Mouse (Mus musculus) cortical plate, adult 2 months (tissue): ENCODE results near the gene Ywhab.

Source experiments
- CTCF ChIP-seq: fragments of 200-500 bp; IDR thresholded peaks from 2 replicates; pipeline ENCODE4 v1.5.1; 2011; ENCODE audit warnings: mild to moderate bottlenecking, control low read depth, low read length; ENCODE audit not compliant: insufficient read depth; ENCODE audit errors: extremely low read depth
- POLR2A ChIP-seq: fragments of 200-500 bp; IDR thresholded peaks from 2 replicates; pipeline ENCODE4 v1.6.1; 2011; ENCODE audit warnings: mild to moderate bottlenecking, low read length, control low read depth; ENCODE audit not compliant: insufficient read depth; ENCODE audit errors: extremely low read depth

DNA sequence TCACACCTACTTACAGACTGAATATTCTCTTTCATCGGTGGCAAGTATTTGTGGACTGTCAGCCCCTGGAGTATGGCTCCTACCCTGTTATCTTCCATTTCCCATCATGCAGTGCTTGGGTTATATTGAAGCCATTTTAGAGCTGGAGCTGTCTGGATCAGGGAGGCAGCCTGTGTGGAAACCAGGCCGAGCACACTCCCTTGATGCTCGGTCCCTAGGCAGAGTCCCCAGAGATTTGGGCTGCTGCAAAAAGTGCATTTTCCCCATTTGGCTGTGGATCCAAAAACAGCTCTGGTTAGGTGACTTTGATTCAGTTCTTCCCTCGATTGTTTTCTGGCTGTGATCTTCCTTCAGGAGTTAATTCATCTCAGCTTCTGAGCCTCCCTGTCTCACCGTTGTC lies 2.1 kb downstream of the Ywhab start:
- TF ChIP-seq POLR2A (no peak), CTCF (no peak)
